Mouse (Mus musculus) spleen, adult 2 months (tissue): Measurements from ENCODE around the gene Zfp988. TPM values are rescaled to one million over a fixed set of nuclear protein-coding genes. Genes with fewer than 3 reads are reported as not detected.
"Not testable (repeated sequence)": the region's sequence is repeated elsewhere in the genome, so short reads cannot be mapped to it uniquely, and the experiment has no call there.

Source experiments
- DNase-seq, 2 experiments: peaks; one replicate each; pipeline versions ENCODE4 v3.0.0 to v3.0.0-alpha.2; 2012 to 2021; ENCODE audit warnings: low spot score in 2 of 2, low read depth in 1 of 2
- H3K27ac ChIP-seq: fragments of 200-500 bp; 2 replicates; pipeline ENCODE4 v1.5.1; 2012; ENCODE audit warnings: low read length, inconsistent platforms; ENCODE audit not compliant: insufficient read depth
- H3K27me3 ChIP-seq: fragments of 200-500 bp; 2 replicates; pipeline ENCODE4 v1.6.1; 2012; ENCODE audit warnings: mild to moderate bottlenecking, moderate library complexity, low read length, inconsistent platforms; ENCODE audit not compliant: control insufficient read depth, insufficient read depth
- H3K36me3 ChIP-seq: fragments of 200-500 bp; 2 replicates; pipeline ENCODE4 v1.6.1; 2012; ENCODE audit warnings: mild to moderate bottlenecking, low read length, inconsistent platforms; ENCODE audit not compliant: control insufficient read depth, insufficient read depth
- H3K4me1 ChIP-seq: fragments of 200-500 bp; 2 replicates; pipeline ENCODE4 v1.6.1; 2011; ENCODE audit warnings: inconsistent platforms; ENCODE audit not compliant: control insufficient read depth, insufficient read depth, insufficient read length
- H3K4me3 ChIP-seq: fragments of 200-500 bp; 2 replicates; pipeline ENCODE4 v1.5.1; 2011; ENCODE audit warnings: mild to moderate bottlenecking, inconsistent platforms; ENCODE audit not compliant: insufficient read depth, insufficient read length; ENCODE audit errors: extremely low read depth
- WGBS: fragments of 180-500 bp; shearing (Covaris S2); methylation state at CpG from one replicate; pipeline ENCODE4 v1.1.7; 2018; 5-methylcytosine and 5-hydroxymethylcytosine counted together
- polyA plus RNA-seq: library from polyadenylated mRNA; depleted of rRNA; stranded (reverse); fragments of >200 nt; gene quantifications from 2 replicates; pipeline ENCODE4 v1.2.3, GENCODE M21; 2012

Zfp988 gene
- polyA plus RNA-seq, 1 experiment: not detected

GRCm38 (mm10) chr4:147343042-147343908, 37.8 kb downstream of the Zfp988 start:
- DNase-seq, H3K27me3 ChIP-seq, H3K4me1 ChIP-seq, H3K36me3 ChIP-seq, H3K4me3 ChIP-seq, H3K27ac ChIP-seq: not testable (repeated sequence)
- 73% methylated on average over 6 of the region's 6 CpGs for WGBS

- DNase-seq, H3K4me1 ChIP-seq: not testable (repeated sequence)
Observed at GRCm38 (mm10) chr4:147345061-147345554, 39.6 kb downstream of the Zfp988 start.

GRCm38 (mm10) chr4:147346361-147347035, 41.0 kb downstream of the Zfp988 start:
- not testable (repeated sequence) for H3K27me3 ChIP-seq, DNase-seq, H3K36me3 ChIP-seq, H3K4me3 ChIP-seq, H3K27ac ChIP-seq, H3K4me1 ChIP-seq
- WGBS: 67% methylated on average over 4 of the region's 4 CpGs

More at GRCm38 (mm10) chr4:147345061-147345554, 39.6 kb downstream of the Zfp988 start:
- not testable (repeated sequence) for H3K4me3 ChIP-seq, H3K27me3 ChIP-seq, H3K27ac ChIP-seq, H3K36me3 ChIP-seq
- WGBS: 87% methylated on average over 2 of the region's 2 CpGs

- H3K36me3 ChIP-seq, H3K4me3 ChIP-seq, DNase-seq, H3K4me1 ChIP-seq, H3K27me3 ChIP-seq, H3K27ac ChIP-seq: not testable (repeated sequence)
- WGBS: 66% methylated on average over 4 of the region's 4 CpGs
Observed at GRCm38 (mm10) chr4:147347300-147347699, 41.8 kb downstream of the Zfp988 start.

GRCm38 (mm10) chr4:147347880-147348279, 42.4 kb downstream of the Zfp988 start:
- H3K27me3 ChIP-seq, DNase-seq, H3K27ac ChIP-seq, H3K4me1 ChIP-seq, H3K36me3 ChIP-seq, H3K4me3 ChIP-seq: not testable (repeated sequence)
- WGBS: 84% methylated on average over 2 of the region's 3 CpGs

- H3K27me3 ChIP-seq, H3K4me3 ChIP-seq, H3K27ac ChIP-seq, H3K4me1 ChIP-seq, H3K36me3 ChIP-seq, DNase-seq: not testable (repeated sequence)
- WGBS: 71% methylated on average over 2 of the region's 2 CpGs
Observed at GRCm38 (mm10) chr4:147348401-147348800, 42.9 kb downstream of the Zfp988 start.

GRCm38 (mm10) chr4:147348906-147349686, 43.6 kb downstream of the Zfp988 start:
- WGBS: 89% methylated on average over 18 of the region's 19 CpGs
- H3K36me3 ChIP-seq, H3K27me3 ChIP-seq, H3K4me1 ChIP-seq, H3K4me3 ChIP-seq, H3K27ac ChIP-seq, DNase-seq: not testable (repeated sequence)

GRCm38 (mm10) chr4:147349687-147350415, 44.4 kb downstream of the Zfp988 start:
- not testable (repeated sequence) for H3K27me3 ChIP-seq, DNase-seq, H3K27ac ChIP-seq, H3K4me3 ChIP-seq, H3K4me1 ChIP-seq, H3K36me3 ChIP-seq
- WGBS: 79% methylated on average over 9 of the region's 9 CpGs

GRCm38 (mm10) chr4:147350541-147350940, 45.1 kb downstream of the Zfp988 start:
- not testable (repeated sequence) for H3K27me3 ChIP-seq, H3K4me1 ChIP-seq, H3K36me3 ChIP-seq, H3K4me3 ChIP-seq, H3K27ac ChIP-seq, DNase-seq
- WGBS: 82% methylated on average over 2 of the region's 2 CpGs
